Mouse (Mus musculus) layer of hippocampus, postnatal 14 days (tissue): ENCODE results near the gene Cryz. TPM values are rescaled to one million over a fixed set of nuclear protein-coding genes. Genes with fewer than 3 reads are reported as not detected.

Source experiments
- DNase-seq, 2 experiments: peaks; one replicate each; pipeline ENCODE4 v3.0.0; 2021 to 2022; ENCODE audit warnings: low spot score in 2 of 2, mixed read lengths in 1 of 2
- total RNA-seq, 2 experiments: library from RNA; stranded (reverse); gene quantifications; 2 replicates each; pipeline ENCODE4 v1.2.3; 2021

The Cryz gene
- total RNA-seq, 2 experiments from 2014 or later, result 14.6 to 20.2 TPM

DNA sequence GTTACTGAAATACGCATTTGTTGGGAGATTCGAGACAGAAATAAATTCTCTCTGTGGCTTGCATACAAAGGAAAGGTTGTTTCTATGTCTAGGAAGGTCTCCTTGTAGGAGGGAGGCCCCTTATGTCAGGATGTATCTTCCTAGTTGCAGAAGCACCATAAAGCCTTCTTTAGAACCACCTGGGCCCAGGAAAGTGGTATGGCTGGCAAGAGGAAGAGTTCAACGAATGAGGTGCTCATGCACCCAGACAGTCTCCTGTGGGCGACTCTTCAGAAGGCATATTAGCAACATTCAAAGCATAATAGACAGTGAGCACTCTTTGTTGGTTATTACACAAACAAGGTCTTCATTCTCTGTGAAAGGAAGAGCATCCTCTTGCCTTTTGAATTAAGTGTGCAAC is 68.1 kb downstream of the Cryz start:
- no peak for DNase-seq

DNA sequence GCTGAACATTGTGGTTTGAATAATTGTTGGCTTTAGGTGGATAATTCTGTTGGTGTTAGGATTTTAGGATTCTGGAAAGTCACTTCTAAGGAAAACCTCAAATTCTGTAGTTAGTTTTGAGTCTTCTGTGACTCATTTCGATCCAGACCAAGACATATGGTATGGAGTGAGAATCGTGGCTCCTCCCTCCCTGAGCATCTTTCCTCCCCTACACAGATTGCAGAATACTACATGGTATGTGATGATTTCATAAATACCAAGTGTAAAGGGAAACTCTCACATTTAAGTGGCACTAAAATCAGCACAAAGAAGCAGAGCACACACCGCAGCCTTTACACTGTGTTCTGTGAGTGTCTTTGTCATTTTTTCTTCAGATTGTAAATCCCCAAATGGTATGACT is 72.0 kb downstream of the Cryz start:
- DNase-seq, result no peak

DNA sequence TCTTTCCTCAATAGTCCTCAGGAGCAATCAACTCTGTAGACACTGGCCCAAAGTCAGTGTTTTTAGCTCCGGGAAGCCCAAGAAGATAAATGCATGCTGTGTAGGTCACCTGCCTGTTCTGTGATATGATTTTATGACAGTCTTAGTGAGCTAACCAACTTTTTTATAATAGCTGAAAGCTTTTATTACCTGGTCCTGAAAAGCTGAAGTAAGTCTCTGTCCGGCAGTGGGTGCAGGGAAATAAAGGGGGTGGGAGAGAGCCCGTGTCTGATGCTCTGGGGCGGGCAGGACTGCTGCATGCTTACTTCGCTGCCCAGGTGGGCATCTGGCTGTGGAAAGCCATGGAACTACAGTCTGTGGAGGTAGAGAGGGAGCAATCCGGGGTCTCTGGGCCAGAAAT is 74.1 kb downstream of the Cryz start:
- DNase-seq, result no peak

DNA sequence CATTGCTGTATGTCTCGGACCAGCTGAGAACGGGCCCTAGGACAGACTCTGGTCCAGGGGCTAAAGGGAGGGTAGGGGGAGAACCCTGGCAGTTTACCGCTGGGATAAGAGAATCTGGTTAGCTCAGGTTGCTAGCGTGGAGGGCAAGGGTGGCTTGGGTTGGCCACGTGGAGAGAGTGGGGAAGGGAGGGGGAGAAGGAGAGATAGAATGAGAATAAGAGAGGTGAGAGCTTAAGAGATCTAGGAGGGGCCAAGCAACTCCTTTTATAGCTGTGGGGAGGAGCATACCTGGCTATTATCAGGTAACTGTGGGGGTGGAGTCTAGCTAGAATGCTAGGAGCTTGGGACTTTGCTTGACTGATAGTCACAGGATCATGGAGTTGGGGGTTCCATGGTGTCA is 74.5 kb downstream of the Cryz start:
- no peak for DNase-seq

Other genes with a start within 250 kb of the Cryz start
- gene Tyw3, start 393 bp downstream of the Cryz start, total RNA-seq, result 10 to 100 TPM; 11.1 to 12.8 TPM
- gene Erich3, start 67.1 kb downstream of the Cryz start, total RNA-seq, result 1 to 10 TPM; 5.3 to 5.4 TPM